In genomic region chr5:144727119-144727518, GRCm38 (mm10) we compare ENCODE assay signal across 8 mouse cellular contexts. TPM values are rescaled to one million over a fixed set of nuclear protein-coding genes. Genes with fewer than 3 reads are reported as not detected.
A peak's percentile ranks its signal among the peaks of the same experiment; 100 is the strongest.
DNase-seq lines count a peak whose midpoint lies in the region; ATAC-seq and TF ChIP-seq lines count a peak whose summit lies in the region.

No protein-coding gene starts in this region.

- peak; percentile 68 to 82 for DNase-seq in heart, postnatal 10 days
- DNase-seq in brain, embryonic 14.5 days (ENCODE audit: low read depth): peak; percentile 83
- DNase-seq in liver, embryonic 11.5 days (ENCODE audit: low spot score): peak; percentile 60
- peak; percentile 13 to 65 for DNase-seq in thymus, postnatal 10 days (ENCODE audit: low spot score in 2 of 2)

- no peak overlapping the region for H3K9ac ChIP-seq in heart, embryonic 11.5 days (ENCODE audit: low read depth, low read length)
- no peak overlapping the region for H3K9ac ChIP-seq in forebrain, embryonic 13.5 days
- H3K9ac ChIP-seq in intestine, postnatal 0 days (ENCODE audit: low read depth, low read length): no peak overlapping the region
- H3K9ac ChIP-seq in liver, embryonic 11.5 days (ENCODE audit: low read depth, low read length): no peak overlapping the region
- no peak overlapping the region for H3K9ac ChIP-seq in neural tube, embryonic 14.5 days (replicated peaks; ENCODE audit: low read depth, low read length)

- no peaks in the 10 kb centered on the region for H3K4me1 ChIP-seq in heart, embryonic 11.5 days (ENCODE audit: control insufficient read depth, insufficient read depth, low read length)
- peaks cover 14% of the 10 kb centered on the region for H3K4me1 ChIP-seq in forebrain, embryonic 13.5 days
- H3K4me1 ChIP-seq in intestine, postnatal 0 days (replicated peaks; ENCODE audit: control insufficient read depth, insufficient read depth, low read length): no peaks in the 10 kb centered on the region
- no peaks in the 10 kb centered on the region for H3K4me1 ChIP-seq in liver, embryonic 11.5 days (replicated peaks; ENCODE audit: control insufficient read depth, insufficient read depth, low read length)
- H3K4me1 ChIP-seq in neural tube, embryonic 14.5 days (ENCODE audit: control insufficient read depth, insufficient read depth, low read length): no peaks in the 10 kb centered on the region

- no peak for TF ChIP-seq POLR2A in brain, embryonic 14.5 days (IDR thresholded peaks at IDR 0.05; ENCODE audit: borderline replicate concordance, extremely low read depth, insufficient read depth, insufficient read length, poor library complexity, severe bottlenecking)

- 5% methylated on average over 9 of the region's 9 CpGs for WGBS in heart, embryonic 11.5 days (ENCODE audit: insufficient replicate concordance)
- 3% methylated on average over 9 of the region's 9 CpGs for WGBS in forebrain, embryonic 13.5 days
- WGBS in intestine, postnatal 0 days: 5% methylated on average over 9 of the region's 9 CpGs
- 9% methylated on average over 9 of the region's 9 CpGs for WGBS in liver, embryonic 11.5 days
- 10% methylated on average over 9 of the region's 9 CpGs for WGBS in neural tube, embryonic 14.5 days

- no peaks in the 10 kb centered on the region for H3K36me3 ChIP-seq in heart, embryonic 11.5 days (ENCODE audit: control insufficient read depth, insufficient read depth, low read length)
- no peaks in the 10 kb centered on the region for H3K36me3 ChIP-seq in forebrain, embryonic 13.5 days (ENCODE audit: poor library complexity, severe bottlenecking)
- H3K36me3 ChIP-seq in intestine, postnatal 0 days (ENCODE audit: control insufficient read depth, insufficient read depth): no peaks in the 10 kb centered on the region
- H3K36me3 ChIP-seq in liver, embryonic 11.5 days (ENCODE audit: control insufficient read depth, insufficient read depth, low read length): no peaks in the 10 kb centered on the region
- H3K36me3 ChIP-seq in neural tube, embryonic 14.5 days (ENCODE audit: control insufficient read depth, insufficient read depth, low read length): no peaks in the 10 kb centered on the region

- H3K27ac ChIP-seq in heart, embryonic 11.5 days (ENCODE audit: low read depth, low read length): no peak overlapping the region
- H3K27ac ChIP-seq in forebrain, embryonic 13.5 days: no peak overlapping the region
- H3K27ac ChIP-seq in intestine, postnatal 0 days (ENCODE audit: low read depth, low read length): no peak overlapping the region
- H3K27ac ChIP-seq in liver, embryonic 11.5 days (ENCODE audit: low read depth, low read length): no peak overlapping the region
- no peak overlapping the region for H3K27ac ChIP-seq in neural tube, embryonic 14.5 days (ENCODE audit: low read depth, low read length)

- peak; percentile 90 for TF ChIP-seq CTCF in brain, embryonic 14.5 days (IDR thresholded peaks at IDR 0.05; ENCODE audit: borderline replicate concordance, extremely low read depth, insufficient read depth, insufficient read length)
- TF ChIP-seq CTCF in intestine, postnatal 0 days (IDR thresholded peaks at IDR 0.05; ENCODE audit: low read depth): peak; percentile 93

- no peaks in the 10 kb centered on the region for H3K9me3 ChIP-seq in heart, embryonic 11.5 days (replicated peaks; ENCODE audit: control insufficient read depth, low read length)
- H3K9me3 ChIP-seq in forebrain, embryonic 13.5 days (replicated peaks): no peaks in the 10 kb centered on the region
- H3K9me3 ChIP-seq in intestine, postnatal 0 days (ENCODE audit: control insufficient read depth): no peaks in the 10 kb centered on the region
- no peaks in the 10 kb centered on the region for H3K9me3 ChIP-seq in liver, embryonic 11.5 days (ENCODE audit: control insufficient read depth, low read length)
- H3K9me3 ChIP-seq in neural tube, embryonic 14.5 days (ENCODE audit: control insufficient read depth, low read length): no peaks in the 10 kb centered on the region

- ATAC-seq in heart, embryonic 11.5 days (replicated peaks; ENCODE audit: insufficient number of reproducible peaks, low FRiP score, low TSS enrichment): no peak
- ATAC-seq in forebrain, embryonic 13.5 days: peak; percentile 62
- ATAC-seq in intestine, postnatal 0 days: no peak
- ATAC-seq in liver, embryonic 11.5 days (replicated peaks; ENCODE audit: low FRiP score): no peak
- ATAC-seq in neural tube, embryonic 14.5 days (ENCODE audit: low read depth): peak; percentile 51; the same call in 1 of the 2 replicates

- peaks cover 12% of the 10 kb centered on the region; the same call in 1 of the 2 replicates for H3K27me3 ChIP-seq in heart, embryonic 11.5 days (ENCODE audit: control insufficient read depth, insufficient read depth, low read length)
- peaks cover 19% of the 10 kb centered on the region for H3K27me3 ChIP-seq in forebrain, embryonic 13.5 days
- no peaks in the 10 kb centered on the region for H3K27me3 ChIP-seq in intestine, postnatal 0 days (replicated peaks; ENCODE audit: control insufficient read depth, insufficient read depth, low read length)
- H3K27me3 ChIP-seq in liver, embryonic 11.5 days (replicated peaks; ENCODE audit: control insufficient read depth, insufficient read depth, low read length): no peaks in the 10 kb centered on the region; the same call in 1 of the 2 replicates
- no peaks in the 10 kb centered on the region for H3K27me3 ChIP-seq in neural tube, embryonic 14.5 days (ENCODE audit: control insufficient read depth, insufficient read depth, low read length)

- H3K4me3 ChIP-seq in heart, embryonic 11.5 days (ENCODE audit: low read depth, low read length): no peak overlapping the region
- no peak overlapping the region for H3K4me3 ChIP-seq in forebrain, embryonic 13.5 days
- H3K4me3 ChIP-seq in intestine, postnatal 0 days (ENCODE audit: low read depth, low read length): no peak overlapping the region
- no peak overlapping the region for H3K4me3 ChIP-seq in liver, embryonic 11.5 days (ENCODE audit: low read depth, low read length)
- no peak overlapping the region for H3K4me3 ChIP-seq in neural tube, embryonic 14.5 days (ENCODE audit: low read depth, low read length)

- H3K4me2 ChIP-seq in heart, embryonic 11.5 days: no peak overlapping the region
- no peak overlapping the region for H3K4me2 ChIP-seq in forebrain, embryonic 13.5 days
- no peak overlapping the region for H3K4me2 ChIP-seq in intestine, postnatal 0 days (replicated peaks; ENCODE audit: low read depth)
- no peak overlapping the region for H3K4me2 ChIP-seq in liver, embryonic 11.5 days
- no peak overlapping the region for H3K4me2 ChIP-seq in neural tube, embryonic 14.5 days (ENCODE audit: low read depth, low read length)

- intact Hi-C loops in heart, postnatal 10 days (cut with DNase I): loop anchor here (2.0 to 5.0 kb wide), 2 partner anchors 260 to 338 kb away; no protein-coding TSS in a partner anchor

RNA-seq across cellular contexts. Expression of gene Tmem130, which starts 34.5 kb away (rescaled TPM):
- total RNA-seq in heart, postnatal 10 days (2021): under 1 TPM; 0.22 to 0.60 TPM
- polyA plus RNA-seq in heart, embryonic 11.5 days (2014; fragmentation: Nextera tagmentation; extraction: Ambion mirVana): 0.79 and 1.4 TPM in 2 replicates
- 229 and 307 TPM in 2 replicates for polyA plus RNA-seq in brain, embryonic 14.5 days (2012; rRNA removed)
- polyA plus RNA-seq in forebrain, embryonic 13.5 days (2015; fragmentation: Nextera tagmentation; extraction: Ambion mirVana): 79.2 and 94.8 TPM in 2 replicates
- 2.4 and 2.9 TPM in 2 replicates for polyA plus RNA-seq in intestine, postnatal 0 days (2015; fragmentation: Nextera tagmentation; extraction: Ambion mirVana)
- 0.65 and 0.86 TPM in 2 replicates for polyA plus RNA-seq in liver, embryonic 11.5 days (2014; fragmentation: Nextera tagmentation; extraction: Ambion mirVana)
- 310 and 384 TPM in 2 replicates for polyA plus RNA-seq in neural tube, embryonic 14.5 days (2014; fragmentation: Nextera tagmentation; extraction: Ambion mirVana)

RNA-seq across cellular contexts. Expression of gene Trrap, which starts 40.4 kb away (rescaled TPM):
- total RNA-seq in heart, postnatal 10 days (2021): 10 to 100 TPM; 68.1 to 68.3 TPM
- 62.6 and 75.7 TPM in 2 replicates for polyA plus RNA-seq in heart, embryonic 11.5 days (2014; fragmentation: Nextera tagmentation; extraction: Ambion mirVana)
- 160 and 198 TPM in 2 replicates for polyA plus RNA-seq in brain, embryonic 14.5 days (2012; rRNA removed)
- polyA plus RNA-seq in forebrain, embryonic 13.5 days (2015; fragmentation: Nextera tagmentation; extraction: Ambion mirVana): 80.9 and 82.1 TPM in 2 replicates
- polyA plus RNA-seq in intestine, postnatal 0 days (2015; fragmentation: Nextera tagmentation; extraction: Ambion mirVana): 20.0 and 24.3 TPM in 2 replicates
- polyA plus RNA-seq in liver, embryonic 11.5 days (2014; fragmentation: Nextera tagmentation; extraction: Ambion mirVana): 58.6 and 64.2 TPM in 2 replicates
- polyA plus RNA-seq in neural tube, embryonic 14.5 days (2014; fragmentation: Nextera tagmentation; extraction: Ambion mirVana): 92.0 and 102 TPM in 2 replicates

Comparison
In these comparisons a context has a peak if more than half of its experiments do, and no peak if none do; other contexts are left out.
1. ATAC-seq: peak in forebrain, embryonic 13.5 days (single experiment) and neural tube, embryonic 14.5 days (single experiment); none in heart, embryonic 11.5 days (single experiment), intestine, postnatal 0 days (single experiment) and liver, embryonic 11.5 days (single experiment).
2. RNA of gene Tmem130, which starts 34.5 kb away (polyA plus RNA-seq): 310 to 384 TPM in neural tube, embryonic 14.5 days, 229 to 307 TPM in brain, embryonic 14.5 days and 79.2 to 94.8 TPM in forebrain, embryonic 13.5 days; 2.4 to 2.9 TPM in intestine, postnatal 0 days, 0.65 to 0.86 TPM in liver, embryonic 11.5 days and 0.79 to 1.4 TPM in heart, embryonic 11.5 days; every median in the first group is over 10 times any median in the second.
3. Peak in every context shown above with its lines, with median percentiles within 50 percentile points of each other: DNase-seq.